Mouse (Mus musculus) stomach, postnatal 0 days (tissue): Measurements from ENCODE around the gene Gmnn.

ENCODE experiments used
- CTCF ChIP-seq: IDR thresholded peaks from 2 replicates; pipeline ENCODE4 v1.5.1; 2016; ENCODE audit warnings: antibody characterized with exemption, low read depth, mild to moderate bottlenecking, moderate library complexity
- EP300 ChIP-seq: optimal IDR thresholded peaks from 2 replicates; pipeline ENCODE3; 2016; ENCODE audit warnings: antibody characterized with exemption

- TF ChIP-seq CTCF (no peak), EP300 (no peak)
These were observed 16.3 kb upstream of the Gmnn start for GRCm38 (mm10) chr13:24778026-24778425.
